In genomic region chr4:85819169-85819568, GRCm38 (mm10) we compare ENCODE assay signal across 9 mouse cellular contexts.
A peak's percentile ranks its signal among the peaks of the same experiment; 100 is the strongest.
DNase-seq lines count a peak whose midpoint lies in the region; ATAC-seq lines count a peak whose summit lies in the region.
"Had no signal": no experiment of that assay in that cellular context is flagged by ENCODE, and none has a peak within 500 bp of the region (broad histone marks: within the 10 kb centered on the region; RNA-seq: fewer than 3 reads in every experiment).

No protein-coding gene starts in this region.

- DNase-seq in frontal cortex, postnatal 25 days (ENCODE audit: low spot score in 2 of 2) = no peak
- DNase-seq in urinary bladder, postnatal 36 days (ENCODE audit: low spot score in 2 of 2) = peak; percentile 26 to 29
- no peak for DNase-seq in urinary bladder, adult 18-20 months (ENCODE audit: low spot score in 2 of 2)
- DNase-seq in forebrain, embryonic 14.5 days (ENCODE audit: low spot score) = peak; percentile 89
- peak; percentile 30 to 85 for DNase-seq in layer of hippocampus, adult 18-20 months (ENCODE audit: low spot score in 2 of 2)
- no peak for DNase-seq in B cell, adult 2 months

- no peaks in the 10 kb centered on the region for H3K27me3 ChIP-seq in forebrain, embryonic 14.5 days (replicated peaks; ENCODE audit: control insufficient read depth, insufficient read depth, low read length)
- H3K27me3 ChIP-seq: neural tube, embryonic 12.5 days had no signal

- H3K9me3 ChIP-seq in forebrain, embryonic 14.5 days (replicated peaks; ENCODE audit: control insufficient read depth, low read length) = no peaks in the 10 kb centered on the region
- H3K9me3 ChIP-seq: neural tube, embryonic 12.5 days had no signal

- 83% methylated on average over 1 of the region's 1 CpGs for WGBS in forebrain, embryonic 14.5 days

- ATAC-seq in frontal cortex, adult (ENCODE audit: low TSS enrichment) = peak; percentile 80
- peak; percentile 40 for ATAC-seq in forebrain, embryonic 14.5 days
- peak; percentile 88 for ATAC-seq in megakaryocyte progenitor cell, adult 5-6 weeks (replicated peaks; ENCODE audit: poor library complexity)

- no peak overlapping the region for H3K9ac ChIP-seq in forebrain, embryonic 14.5 days (ENCODE audit: low read length)
- H3K9ac ChIP-seq: neural tube, embryonic 12.5 days had no signal

- H3K27ac ChIP-seq in forebrain, embryonic 14.5 days (ENCODE audit: low read depth, low read length) = no peak overlapping the region
- H3K27ac ChIP-seq: neural tube, embryonic 12.5 days had no signal

- H3K4me3 ChIP-seq in forebrain, embryonic 14.5 days (ENCODE audit: low read depth, low read length) = no peak overlapping the region
- H3K4me3 ChIP-seq: neural tube, embryonic 12.5 days had no signal

- H3K4me1 ChIP-seq in forebrain, embryonic 14.5 days (ENCODE audit: control insufficient read depth, insufficient read depth, low read length) = no peaks in the 10 kb centered on the region
- H3K4me1 ChIP-seq: neural tube, embryonic 12.5 days had no signal

- no peak overlapping the region for H3K4me2 ChIP-seq in forebrain, embryonic 14.5 days (ENCODE audit: low read length)
- H3K4me2 ChIP-seq: neural tube, embryonic 12.5 days had no signal

- no peaks in the 10 kb centered on the region for H3K36me3 ChIP-seq in forebrain, embryonic 14.5 days (ENCODE audit: control insufficient read depth, insufficient read depth, low read length)
- H3K36me3 ChIP-seq: neural tube, embryonic 12.5 days had no signal

Comparison
In these comparisons a context has a peak if more than half of its experiments do, and no peak if none do; other contexts are left out.
1. DNase-seq: peak in urinary bladder, postnatal 36 days (2 of 2), forebrain, embryonic 14.5 days (single experiment) and layer of hippocampus, adult 18-20 months (2 of 2); none in frontal cortex, postnatal 25 days (0 of 2), urinary bladder, adult 18-20 months (0 of 2) and B cell, adult 2 months (0 of 2).
2. Peak in every context shown above with its lines, with median percentiles within 50 percentile points of each other: ATAC-seq.